Mouse (Mus musculus): Measurements from ENCODE around the gene Frmd5. TPM values are rescaled to one million over a fixed set of nuclear protein-coding genes. Genes with fewer than 3 reads are reported as not detected.

The Frmd5 gene
- 23.0 and 27.9 TPM in 2 replicates for polyA plus RNA-seq (2012; rRNA removed)

GRCm38 (mm10) chr2:121806959-121807653, at the start of gene Frmd5:
TSS of gene Frmd5 (minus strand) at chr2:121807087.

GRCm38 (mm10) chr2:121505942-121506882, 300.7 kb downstream of the Frmd5 start, which contains the start of the genes Mfap1a and Wdr76:
TSS of gene Mfap1a (minus strand) at chr2:121506665.
TSS of gene Wdr76 (plus strand) at chr2:121506723.

Other genes with a start within 250 kb of the Frmd5 start
- gene Casc4, start 59.9 kb upstream of the Frmd5 start, polyA plus RNA-seq (2012; rRNA removed): 21.1 and 22.8 TPM in 2 replicates
- gene Ctdspl2, start 148.9 kb upstream of the Frmd5 start, polyA plus RNA-seq (2012; rRNA removed): 30.0 and 41.0 TPM in 2 replicates
- gene Mageb3, start 149.0 kb upstream of the Frmd5 start, polyA plus RNA-seq (2012; rRNA removed): 0.22 and 0.45 TPM in 2 replicates
- 22.5 and 31.2 TPM in 2 replicates for gene Eif3j1, start 221.5 kb upstream of the Frmd5 start, polyA plus RNA-seq (2012; rRNA removed)

Data from central nervous system, embryonic 11.5 days (tissue).